Mouse (Mus musculus): ENCODE measurements around the gene Prkcg. TPM values are rescaled to one million over a fixed set of nuclear protein-coding genes. Genes with fewer than 3 reads are reported as not detected.

Gene Prkcg
- total RNA-seq, 4 experiments from 2014 or later, result 228 to 253 (median 241) TPM

GRCm38 (mm10) chr7:3317704-3318103 lies 28.7 kb downstream of the Prkcg start:
- DNase-seq (ENCODE audit: low spot score in 2 of 2), result no peak

- no peak for DNase-seq (ENCODE audit: low spot score in 2 of 2)
These were observed 31.9 kb downstream of the Prkcg start for GRCm38 (mm10) chr7:3320856-3321255.

- DNase-seq (ENCODE audit: low spot score in 2 of 2), result no peak
These were observed 34.8 kb downstream of the Prkcg start for GRCm38 (mm10) chr7:3323826-3324225.

GRCm38 (mm10) chr7:3327961-3328360 lies 39.0 kb downstream of the Prkcg start:
- no peak for DNase-seq (ENCODE audit: low spot score in 2 of 2)

- peak; percentile 55 to 80 for DNase-seq (ENCODE audit: low spot score in 2 of 2)
These were observed 41.0 kb downstream of the Prkcg start for GRCm38 (mm10) chr7:3329776-3330546.

GRCm38 (mm10) chr7:3331171-3331570 lies 42.2 kb downstream of the Prkcg start:
- DNase-seq (ENCODE audit: low spot score in 2 of 2), result no peak

GRCm38 (mm10) chr7:3331581-3332223 lies 42.7 kb downstream of the Prkcg start:
- peak; percentile 72 to 90 for DNase-seq (ENCODE audit: low spot score in 2 of 2)

GRCm38 (mm10) chr7:3332224-3332615 lies 43.2 kb downstream of the Prkcg start:
- no peak for DNase-seq (ENCODE audit: low spot score in 2 of 2)

- DNase-seq (ENCODE audit: low spot score in 2 of 2), result peak in 1 of 2 experiments; percentile 22
These were observed 43.9 kb downstream of the Prkcg start, which contains the start of gene Cacng7 for GRCm38 (mm10) chr7:3332619-3333521. Cacng7 (plus strand) TSS chr7:3332955.

- DNase-seq (ENCODE audit: low spot score in 2 of 2), result no peak
These were observed 44.6 kb downstream of the Prkcg start for GRCm38 (mm10) chr7:3333542-3333941.

- no peak for DNase-seq (ENCODE audit: low spot score in 2 of 2)
These were observed 47.4 kb downstream of the Prkcg start for GRCm38 (mm10) chr7:3336412-3336811.

GRCm38 (mm10) chr7:3338286-3338935 lies 49.4 kb downstream of the Prkcg start:
- no peak for DNase-seq (ENCODE audit: low spot score in 2 of 2)

GRCm38 (mm10) chr7:3339010-3339409 lies 50.0 kb downstream of the Prkcg start:
- DNase-seq (ENCODE audit: low spot score in 2 of 2), result no peak

- no peak for DNase-seq (ENCODE audit: low spot score in 2 of 2)
These were observed 54.9 kb downstream of the Prkcg start for GRCm38 (mm10) chr7:3343861-3344260.

- DNase-seq (ENCODE audit: low spot score in 2 of 2), result no peak
These were observed 56.3 kb downstream of the Prkcg start for GRCm38 (mm10) chr7:3345301-3345700.

- DNase-seq (ENCODE audit: low spot score in 2 of 2), result no peak
These were observed 58.6 kb downstream of the Prkcg start for GRCm38 (mm10) chr7:3347366-3348287.

- DNase-seq (ENCODE audit: low spot score in 2 of 2), result no peak
These were observed 59.3 kb downstream of the Prkcg start for GRCm38 (mm10) chr7:3348326-3348725.

GRCm38 (mm10) chr7:3349775-3350174 lies 60.8 kb downstream of the Prkcg start:
- DNase-seq (ENCODE audit: low spot score in 2 of 2), result no peak

GRCm38 (mm10) chr7:3351536-3351935 lies 62.6 kb downstream of the Prkcg start:
- DNase-seq (ENCODE audit: low spot score in 2 of 2), result no peak

- DNase-seq (ENCODE audit: low spot score in 2 of 2), result no peak
These were observed 65.9 kb downstream of the Prkcg start for GRCm38 (mm10) chr7:3354850-3355249.
